Mouse (Mus musculus) adrenal gland, postnatal 10 days (tissue): ENCODE measurements at regions not wholly inside any gene's neighbourhood (a gene's known extent, or its start where the extent isn't known, plus 50 kb on each side); places are given as distances from the start of the nearest gene placed in this dataset.

Experiments
- DNase-seq: peaks from one replicate; pipeline ENCODE4 v3.0.0; 2021; ENCODE audit warnings: mixed read lengths

DNA sequence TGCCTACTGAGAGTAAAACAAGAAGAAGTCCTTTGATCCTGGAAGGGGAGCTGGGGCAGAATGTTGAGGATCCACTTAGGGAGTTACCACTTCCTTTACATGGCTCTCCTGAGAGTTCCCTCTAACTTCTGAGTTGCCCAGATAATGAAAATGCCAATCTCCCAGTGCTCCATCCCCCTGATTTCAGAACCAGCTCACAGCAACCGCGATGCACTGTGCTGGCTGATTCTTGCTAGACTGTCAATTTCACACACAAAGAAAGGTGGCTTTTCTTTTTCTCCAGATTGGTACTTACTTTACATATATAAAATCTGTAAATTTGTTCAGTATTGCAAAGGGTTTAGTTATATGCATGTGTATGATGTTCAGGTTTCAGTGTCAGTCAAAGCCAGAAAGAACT, 1248.1 kb upstream of the Adam24 start:
- no peak for DNase-seq

DNA sequence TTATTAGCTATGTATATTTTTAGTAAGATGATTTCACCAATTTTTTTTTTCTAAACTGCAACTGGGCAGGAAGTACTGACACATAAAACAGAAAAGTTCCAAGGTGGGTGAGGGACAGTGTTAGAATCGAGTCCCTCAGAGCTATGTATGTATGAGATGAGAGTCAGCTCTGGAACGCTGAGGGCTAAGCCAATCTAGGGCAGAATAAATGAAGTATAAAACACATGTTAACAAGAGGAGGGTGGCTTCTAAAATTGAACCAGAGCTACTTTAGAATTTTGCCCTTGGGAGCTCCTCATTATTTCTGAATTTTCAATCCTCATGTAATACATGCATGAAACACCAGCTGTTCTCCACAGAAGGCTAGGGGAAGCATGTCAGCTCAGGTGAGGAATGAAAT, 1247.5 kb upstream of the Adam24 start:
- DNase-seq: no peak

DNA sequence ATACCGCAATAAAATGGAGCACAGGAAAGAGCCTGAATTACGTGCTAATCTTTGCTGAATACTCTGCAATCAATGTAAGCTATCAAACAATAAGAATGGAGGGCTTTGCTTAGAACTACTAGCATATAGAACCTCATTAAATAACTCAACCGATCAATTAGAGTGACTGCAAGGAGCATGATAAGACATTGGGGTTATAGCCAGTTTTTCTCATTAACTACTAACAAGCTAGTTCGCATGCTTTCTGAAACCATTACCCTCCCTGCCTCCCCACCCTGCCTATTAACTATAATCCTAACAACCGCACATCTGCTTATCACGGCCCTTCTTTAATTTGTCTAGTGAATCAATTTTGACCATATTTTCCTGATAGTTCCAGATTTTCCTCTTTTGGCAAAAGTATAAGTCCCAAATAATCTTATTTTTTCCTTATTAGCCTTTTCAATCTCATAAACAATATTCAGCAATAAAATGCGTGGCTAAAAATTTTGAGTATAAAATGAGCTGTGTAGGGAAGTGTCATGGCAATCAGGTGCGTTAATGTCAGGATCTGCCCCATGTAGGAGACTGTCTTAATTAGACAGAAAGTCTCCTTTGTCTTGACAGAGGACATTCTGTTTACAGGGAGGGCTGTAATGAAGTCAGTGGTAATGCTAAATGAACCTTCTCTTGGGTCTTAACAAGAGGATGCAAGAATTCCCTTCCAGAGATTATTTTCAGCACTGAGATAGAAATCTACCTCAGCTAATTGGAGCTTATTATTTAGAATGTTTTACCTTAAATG, 1234.1 kb upstream of the Adam24 start:
- DNase-seq: no peak

DNA sequence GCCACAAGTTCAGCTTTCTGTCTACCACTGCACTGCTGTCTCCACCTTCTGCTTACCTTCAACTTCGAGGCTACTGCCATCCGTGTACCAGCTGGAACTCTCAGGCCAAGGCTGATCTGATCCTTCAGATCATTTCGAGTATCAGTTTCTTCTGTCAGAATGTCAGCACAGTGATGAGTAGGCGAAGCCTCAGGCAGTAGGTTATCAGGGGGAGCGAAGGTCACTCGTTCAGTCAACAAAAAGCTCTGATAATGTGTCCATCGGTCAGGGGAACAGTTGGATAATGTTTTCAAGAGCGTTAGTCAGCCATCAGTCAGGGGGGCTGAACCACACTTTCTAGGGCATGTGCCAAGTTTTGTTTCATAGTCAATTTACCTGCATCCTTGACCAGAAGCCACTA, 1183.7 kb upstream of the Adam24 start:
- peak; percentile 4 for DNase-seq

DNA sequence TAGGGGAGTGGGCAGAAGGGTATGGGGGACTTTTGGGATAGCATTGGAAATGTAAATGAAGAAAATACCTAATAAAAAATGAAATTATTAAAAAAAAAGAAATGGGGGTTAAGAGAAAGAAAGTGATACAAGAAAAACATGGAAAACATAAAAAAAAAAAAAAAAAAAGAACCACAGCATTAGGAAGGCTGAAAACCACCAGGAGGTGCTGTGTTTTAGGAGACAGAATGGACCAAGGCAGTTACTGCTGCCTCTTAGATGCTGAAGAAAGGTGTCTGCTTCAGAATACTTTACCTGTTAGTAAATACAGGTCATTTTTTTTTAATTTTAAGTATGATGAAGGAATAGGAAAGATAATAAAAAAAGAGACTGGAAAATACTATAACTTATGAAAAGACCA, 1174.5 kb upstream of the Adam24 start:
- DNase-seq: no peak

DNA sequence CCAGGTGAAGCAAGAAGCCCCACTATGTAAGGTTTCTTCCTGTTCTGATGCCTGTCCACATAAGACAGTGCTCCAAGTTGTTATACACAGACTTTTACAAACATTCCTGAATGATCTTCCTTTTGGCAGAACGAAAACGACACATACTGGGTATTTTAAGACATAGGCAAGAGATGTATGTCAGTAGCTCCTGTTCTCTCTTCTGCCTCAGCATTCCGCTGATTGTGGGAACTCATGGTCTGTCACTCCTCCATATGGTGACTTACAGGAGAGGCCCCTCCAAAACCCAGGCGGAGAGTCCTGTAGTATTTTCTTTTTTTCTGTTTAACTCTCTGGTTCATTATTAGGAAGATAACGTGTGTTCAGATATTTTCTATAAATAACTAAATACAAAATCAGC, 1170.6 kb upstream of the Adam24 start:
- DNase-seq: no peak

DNA sequence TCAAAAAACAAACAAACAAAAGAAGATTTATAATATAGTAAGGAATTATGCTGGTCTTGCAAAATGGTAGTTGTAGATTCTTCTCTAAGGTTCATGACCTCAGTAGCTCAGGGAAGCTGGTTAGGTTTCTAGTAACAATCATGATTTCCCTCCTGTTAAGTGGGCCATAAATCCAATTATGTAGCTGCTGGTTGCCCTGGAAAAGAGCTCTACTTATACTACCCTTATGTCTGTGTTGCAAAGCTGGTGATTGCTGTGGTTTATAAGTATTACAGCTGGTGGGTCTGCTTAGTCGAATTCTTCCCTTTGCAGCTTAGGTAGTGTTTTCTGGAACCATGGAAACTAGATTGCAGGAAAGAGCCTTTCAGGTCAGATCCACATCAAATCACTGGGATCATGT, 1161.9 kb upstream of the Adam24 start:
- DNase-seq: no peak
